ENCODE assay signal across 11 mouse cellular contexts in genomic region chr4:88523241-88523640, GRCm38 (mm10). TPM values are rescaled to one million over a fixed set of nuclear protein-coding genes. Genes with fewer than 3 reads are reported as not detected.
DNase-seq lines count a peak whose midpoint lies in the region; ATAC-seq and TF ChIP-seq lines count a peak whose summit lies in the region.
"Had no signal": no experiment of that assay in that cellular context is flagged by ENCODE, and none has a peak within 500 bp of the region (broad histone marks: within the 10 kb centered on the region; RNA-seq: fewer than 3 reads in every experiment).

No protein-coding gene starts in this region.

- H3K27ac ChIP-seq in midbrain, postnatal 0 days (ENCODE audit: low read depth, low read length) = no peak overlapping the region
- no peak overlapping the region for H3K27ac ChIP-seq in midbrain, embryonic 16.5 days (ENCODE audit: low read length)
- H3K27ac ChIP-seq: embryonic facial prominence, embryonic 12.5 days; hindbrain, embryonic 15.5 days; limb, embryonic 13.5 days had no signal

- no peaks in the 10 kb centered on the region for H3K4me1 ChIP-seq in midbrain, postnatal 0 days (ENCODE audit: insufficient read depth, low read length)
- no peaks in the 10 kb centered on the region for H3K4me1 ChIP-seq in midbrain, embryonic 16.5 days (ENCODE audit: control insufficient read depth, insufficient read depth, low read length)
- H3K4me1 ChIP-seq: embryonic facial prominence, embryonic 12.5 days; hindbrain, embryonic 15.5 days; limb, embryonic 13.5 days had no signal

- ATAC-seq in midbrain, postnatal 0 days (ENCODE audit: low FRiP score) = no peak
- ATAC-seq in midbrain, embryonic 16.5 days = no peak

- H3K9me3 ChIP-seq in midbrain, postnatal 0 days (ENCODE audit: low read length) = no peaks in the 10 kb centered on the region
- no peaks in the 10 kb centered on the region for H3K9me3 ChIP-seq in midbrain, embryonic 16.5 days (replicated peaks; ENCODE audit: control insufficient read depth, low read length, poor library complexity, severe bottlenecking)
- H3K9me3 ChIP-seq: embryonic facial prominence, embryonic 12.5 days; hindbrain, embryonic 15.5 days; limb, embryonic 13.5 days had no signal

- H3K9ac ChIP-seq in midbrain, postnatal 0 days (replicated peaks; ENCODE audit: low read length, poor library complexity, severe bottlenecking) = no peak overlapping the region
- no peak overlapping the region for H3K9ac ChIP-seq in midbrain, embryonic 16.5 days (ENCODE audit: low read depth, low read length)
- H3K9ac ChIP-seq: embryonic facial prominence, embryonic 12.5 days; hindbrain, embryonic 15.5 days; limb, embryonic 13.5 days had no signal

- peak; percentile 6 for DNase-seq in gastrocnemius, postnatal 10 days
- DNase-seq in gastrocnemius, adult 8-10 months (ENCODE audit: low spot score in 2 of 2) = no peak
- no peak for DNase-seq in midbrain, postnatal 0 days (ENCODE audit: low spot score)
- DNase-seq in heart, postnatal 10 days = peak; percentile 23 to 55
- DNase-seq in retina, postnatal 1 day = peak; percentile 12
- no peak for DNase-seq in left cerebral cortex, postnatal 36 days (ENCODE audit: low spot score in 2 of 2)
- no peak for DNase-seq in cerebellum, adult 18-20 months

- H3K36me3 ChIP-seq in midbrain, postnatal 0 days (ENCODE audit: insufficient read depth, low read length) = no peaks in the 10 kb centered on the region
- H3K36me3 ChIP-seq in midbrain, embryonic 16.5 days (ENCODE audit: control insufficient read depth, insufficient read depth, low read length) = no peaks in the 10 kb centered on the region
- H3K36me3 ChIP-seq: embryonic facial prominence, embryonic 12.5 days; hindbrain, embryonic 15.5 days; limb, embryonic 13.5 days had no signal

- intact Hi-C loops in heart, postnatal 10 days (cut with DNase I) = loop anchor here (1.0 kb wide), 1 partner anchor 21 kb away; no protein-coding TSS in a partner anchor
- intact Hi-C loops in left cerebral cortex, postnatal 36 days (cut with DNase I) = no loop called here

- TF ChIP-seq CTCF in midbrain, postnatal 0 days (IDR thresholded peaks at IDR 0.05) = peak; percentile 56

- no peak overlapping the region for H3K4me2 ChIP-seq in midbrain, postnatal 0 days (ENCODE audit: low read depth, low read length, poor library complexity, severe bottlenecking)
- no peak overlapping the region for H3K4me2 ChIP-seq in midbrain, embryonic 16.5 days (ENCODE audit: low read length)
- H3K4me2 ChIP-seq: embryonic facial prominence, embryonic 12.5 days; hindbrain, embryonic 15.5 days; limb, embryonic 13.5 days had no signal

- no peaks in the 10 kb centered on the region for H3K27me3 ChIP-seq in midbrain, postnatal 0 days (ENCODE audit: insufficient read depth, low read length)
- H3K27me3 ChIP-seq in midbrain, embryonic 16.5 days (ENCODE audit: control insufficient read depth, insufficient read depth, low read depth, low read length) = no peaks in the 10 kb centered on the region
- H3K27me3 ChIP-seq: embryonic facial prominence, embryonic 12.5 days; hindbrain, embryonic 15.5 days had no signal

- no peak overlapping the region for H3K4me3 ChIP-seq in midbrain, postnatal 0 days (ENCODE audit: low read depth, low read length)
- no peak overlapping the region for H3K4me3 ChIP-seq in midbrain, embryonic 16.5 days (ENCODE audit: low read depth, low read length)
- H3K4me3 ChIP-seq: embryonic facial prominence, embryonic 12.5 days; hindbrain, embryonic 15.5 days; limb, embryonic 13.5 days had no signal

RNA-seq across cellular contexts. Expression of gene Ifnb1, which starts 0.7 kb away (rescaled TPM):
- not detected for total RNA-seq in gastrocnemius, postnatal 10 days (2021)
- total RNA-seq in gastrocnemius, adult 8-10 months (2022) = not detected
- total RNA-seq in midbrain, postnatal 0 days (2014; rRNA removed) = not detected in 2 replicates
- not detected in 2 replicates for polyA plus RNA-seq in midbrain, postnatal 0 days (2015; fragmentation: Nextera tagmentation; extraction: Ambion mirVana)
- not detected in 2 replicates for polyA plus RNA-seq in midbrain, embryonic 16.5 days (2015; fragmentation: Nextera tagmentation; extraction: Ambion mirVana)
- not detected for total RNA-seq in heart, postnatal 10 days (2021)
- total RNA-seq in left cerebral cortex, postnatal 36 days (2021) = not detected
- polyA plus RNA-seq: embryonic facial prominence, embryonic 12.5 days; hindbrain, embryonic 15.5 days; limb, embryonic 13.5 days had no signal

RNA-seq across cellular contexts. Expression of gene Ifna15, which starts 34.8 kb away (rescaled TPM):
- not detected for total RNA-seq in gastrocnemius, postnatal 10 days (2021)
- total RNA-seq in gastrocnemius, adult 8-10 months (2022) = not detected
- not detected in 2 replicates for total RNA-seq in midbrain, postnatal 0 days (2014; rRNA removed)
- polyA plus RNA-seq in midbrain, postnatal 0 days (2015; fragmentation: Nextera tagmentation; extraction: Ambion mirVana) = not detected in 2 replicates
- not detected in 2 replicates for polyA plus RNA-seq in midbrain, embryonic 16.5 days (2015; fragmentation: Nextera tagmentation; extraction: Ambion mirVana)
- not detected for total RNA-seq in heart, postnatal 10 days (2021)
- total RNA-seq in left cerebral cortex, postnatal 36 days (2021) = not detected
- polyA plus RNA-seq: embryonic facial prominence, embryonic 12.5 days; hindbrain, embryonic 15.5 days; limb, embryonic 13.5 days had no signal

RNA-seq across cellular contexts. Expression of gene Ifna14, which starts 48.4 kb away (rescaled TPM):
- not detected for total RNA-seq in gastrocnemius, postnatal 10 days (2021)
- not detected for total RNA-seq in gastrocnemius, adult 8-10 months (2022)
- not detected in 2 replicates for total RNA-seq in midbrain, postnatal 0 days (2014; rRNA removed)
- polyA plus RNA-seq in midbrain, postnatal 0 days (2015; fragmentation: Nextera tagmentation; extraction: Ambion mirVana) = not detected in 2 replicates
- polyA plus RNA-seq in midbrain, embryonic 16.5 days (2015; fragmentation: Nextera tagmentation; extraction: Ambion mirVana) = not detected in 2 replicates
- not detected for total RNA-seq in heart, postnatal 10 days (2021)
- total RNA-seq in left cerebral cortex, postnatal 36 days (2021) = not detected
- polyA plus RNA-seq: embryonic facial prominence, embryonic 12.5 days; hindbrain, embryonic 15.5 days; limb, embryonic 13.5 days had no signal

Comparison
In these comparisons a context has a peak if more than half of its experiments do, and no peak if none do; other contexts are left out.
1. DNase-seq: peak in gastrocnemius, postnatal 10 days (single experiment), heart, postnatal 10 days (2 of 2) and retina, postnatal 1 day (single experiment); none in gastrocnemius, adult 8-10 months (0 of 2), midbrain, postnatal 0 days (single experiment), left cerebral cortex, postnatal 36 days (0 of 2) and cerebellum, adult 18-20 months (0 of 2).